Mouse (Mus musculus) frontal cortex, postnatal 14 days (tissue): ENCODE measurements around the gene F830045P16Rik.
"Not testable (repeated sequence)": the region's sequence is repeated elsewhere in the genome, so short reads cannot be mapped to it uniquely, and the experiment has no call there.

Experiments
- DNase-seq, 2 experiments: peaks; one replicate each; pipeline ENCODE4 v3.0.0; 2022; ENCODE audit warnings: low spot score in 2 of 2

F830045P16Rik gene

GRCm38 (mm10) chr2:129489496-129490285, 46.7 kb downstream of the F830045P16Rik start:
- DNase-seq: no peak

GRCm38 (mm10) chr2:129483150-129483549, 53.3 kb downstream of the F830045P16Rik start:
- no peak for DNase-seq

DNA sequence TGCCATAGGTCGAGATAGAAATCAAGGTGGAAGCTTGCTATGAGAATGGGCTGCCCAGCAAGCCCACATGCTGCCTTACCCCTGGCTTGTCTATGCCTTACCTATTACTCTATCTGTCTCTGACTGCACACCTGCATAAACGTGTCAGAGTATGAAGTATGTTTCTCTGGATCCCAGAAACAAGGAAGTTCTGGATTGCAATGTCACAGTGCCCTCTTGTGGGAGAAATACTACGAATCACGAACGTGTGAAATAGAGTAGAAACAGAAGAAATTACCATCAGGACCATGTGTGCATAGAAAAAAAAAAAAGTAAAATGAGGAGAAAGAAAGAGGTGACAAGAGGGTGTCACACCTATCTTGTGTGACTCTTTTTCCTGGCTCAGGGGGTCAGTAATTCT, 64.5 kb downstream of the F830045P16Rik start:
- DNase-seq: peak in 1 of 2 experiments; percentile 15

GRCm38 (mm10) chr2:129470839-129471238, 65.6 kb downstream of the F830045P16Rik start:
- DNase-seq: no peak

GRCm38 (mm10) chr2:129438772-129439171, 97.6 kb downstream of the F830045P16Rik start:
- not testable (repeated sequence) for DNase-seq

DNA sequence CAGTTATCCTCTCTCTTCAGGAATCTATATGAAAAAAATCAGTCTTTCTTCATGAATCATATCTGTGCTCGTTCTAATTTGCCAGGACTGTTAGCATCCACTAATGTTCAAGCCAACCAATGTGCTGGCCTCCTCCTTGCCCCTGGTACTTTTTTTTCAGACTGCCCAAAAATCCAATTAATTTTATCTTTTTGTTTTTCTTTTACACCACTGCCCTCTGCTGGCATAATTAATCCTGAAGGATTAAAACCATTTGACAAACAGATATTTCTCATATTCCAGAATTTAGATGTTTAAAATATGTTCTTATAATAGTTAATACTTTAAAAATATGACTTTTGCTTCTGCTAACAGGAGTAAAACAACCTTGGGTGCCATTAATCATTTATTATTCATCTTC, 101.2 kb downstream of the F830045P16Rik start:
- DNase-seq: no peak

- DNase-seq: no peak
Observed at GRCm38 (mm10) chr2:129423741-129424140, 112.7 kb downstream of the F830045P16Rik start.

DNA sequence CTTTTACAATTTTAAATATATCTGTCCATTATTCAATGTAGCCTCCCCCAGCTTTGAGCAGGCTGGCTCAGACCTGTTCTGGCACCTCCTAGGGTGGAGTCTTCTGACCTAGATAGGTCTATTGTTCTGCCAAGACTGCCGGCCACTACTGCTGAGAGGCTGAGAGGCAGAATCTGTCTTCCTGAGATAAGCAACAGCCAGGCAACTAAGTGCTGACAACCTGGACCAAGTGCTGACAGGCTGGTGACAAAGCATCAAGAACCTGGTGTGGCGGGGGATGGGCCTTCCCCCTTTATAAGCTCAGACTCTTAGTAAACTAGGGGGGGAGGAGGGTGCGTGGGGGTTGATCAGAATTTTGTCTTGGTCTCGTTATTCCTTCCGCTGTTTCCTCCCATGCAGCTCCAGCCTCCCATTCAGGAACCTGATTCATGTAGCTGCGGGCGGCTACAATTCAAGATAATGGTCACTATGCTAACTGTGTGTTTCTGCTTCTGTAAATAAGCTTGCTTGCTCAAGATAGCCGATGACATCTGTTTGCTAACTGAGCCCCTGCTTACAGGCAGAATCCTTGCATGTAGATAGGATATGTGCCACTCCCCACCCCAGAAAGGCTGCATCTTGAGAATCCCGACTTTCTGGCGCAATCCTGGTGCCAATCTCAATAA, 115.4 kb downstream of the F830045P16Rik start:
- DNase-seq: no peak

GRCm38 (mm10) chr2:129419361-129419880, 117.0 kb downstream of the F830045P16Rik start:
- no peak for DNase-seq

DNA sequence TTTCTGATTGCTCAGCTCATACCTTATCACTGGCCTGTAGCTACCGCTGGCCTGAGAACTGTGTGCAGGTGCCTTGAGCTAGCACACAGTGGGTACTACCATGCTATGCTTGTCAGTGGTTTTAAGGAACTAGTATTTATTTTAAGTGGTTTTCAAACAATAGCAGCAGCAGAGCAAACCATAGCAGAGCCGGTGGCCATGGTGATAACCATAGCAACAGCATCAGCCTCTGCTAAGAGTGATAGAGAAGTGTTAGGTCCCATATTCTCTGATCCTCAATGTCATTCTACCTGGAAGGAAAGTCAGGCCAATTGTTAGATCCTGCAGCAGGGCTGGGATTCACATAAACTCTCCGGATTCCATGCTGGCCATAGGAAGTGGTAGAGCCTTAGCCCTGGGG, 121.8 kb downstream of the F830045P16Rik start:
- DNase-seq: no peak

DNA sequence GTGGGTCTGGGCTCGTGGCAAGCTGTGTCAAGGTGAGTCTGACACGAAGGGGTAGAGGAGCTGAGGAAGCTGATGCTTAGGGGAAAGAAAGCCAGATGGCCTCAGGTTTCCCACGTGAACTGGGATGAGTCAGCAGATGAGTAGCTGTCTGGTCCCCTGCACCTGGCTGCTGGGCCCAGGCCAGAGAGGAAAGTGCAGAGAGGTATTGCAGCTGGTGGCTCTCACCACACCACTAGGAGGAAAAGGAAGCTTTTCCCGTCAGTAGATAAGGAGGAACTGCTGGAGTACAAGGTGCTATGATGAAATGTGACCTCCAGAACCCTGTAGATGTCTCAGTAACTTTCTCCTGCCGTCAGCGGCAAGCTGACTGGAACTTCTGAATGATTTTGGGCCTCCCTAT, 122.9 kb downstream of the F830045P16Rik start:
- no peak for DNase-seq

- DNase-seq: no peak
Observed at GRCm38 (mm10) chr2:129411651-129412050, 124.8 kb downstream of the F830045P16Rik start.

GRCm38 (mm10) chr2:129410344-129410743, 126.1 kb downstream of the F830045P16Rik start:
- DNase-seq: no peak

- DNase-seq: peak; percentile 80 to 90
Observed at GRCm38 (mm10) chr2:129408476-129408875, 127.9 kb downstream of the F830045P16Rik start.
